Mouse (Mus musculus) heart, embryonic 14.5 days (tissue): ENCODE results near the gene Sbds. TPM values are rescaled to one million over a fixed set of nuclear protein-coding genes. Genes with fewer than 3 reads are reported as not detected.
A peak's percentile ranks its signal among the peaks of the same experiment; 100 is the strongest.

Experiments
- ATAC-seq: fragments of 200-750 bp; cut with Nextera tagmentation; 2 replicates; pipeline ENCODE4 v1.8.0; 2017; ENCODE audit warnings: low read depth, moderate TSS enrichment; ENCODE audit not compliant: insufficient number of reproducible peaks, insufficient read depth, low FRiP score
- H3K27ac ChIP-seq, 2 experiments: fragments of 200-500 bp in 1 of 2; fragments of 300-500 bp in 1 of 2; sonication (generic) in 1 of 2; replicated peaks in 1 of 2; 2 replicates each; pipeline ENCODE4 v1.5.1; 2012 to 2014; ENCODE audit warnings: low read depth in 2 of 2, low read length in 2 of 2, control low read depth in 1 of 2, mild to moderate bottlenecking in 1 of 2, mixed read lengths in 1 of 2; ENCODE audit not compliant: control insufficient read depth in 1 of 2, insufficient read depth in 1 of 2
- H3K27me3 ChIP-seq: fragments of 300-500 bp; sonication (generic); 2 replicates; pipeline ENCODE4 v1.6.1; 2014; ENCODE audit warnings: mild to moderate bottlenecking, low read length, control low read depth; ENCODE audit not compliant: control insufficient read depth, insufficient read depth
- H3K36me3 ChIP-seq: fragments of 300-500 bp; sonication (generic); 2 replicates; pipeline ENCODE4 v1.6.1; 2014; ENCODE audit warnings: mild to moderate bottlenecking, control low read depth, low read length, mixed read lengths; ENCODE audit not compliant: control insufficient read depth, insufficient read depth
- H3K4me1 ChIP-seq, 2 experiments: fragments of 200-500 bp in 1 of 2; fragments of 300-500 bp in 1 of 2; sonication (generic) in 1 of 2; 2 replicates each; pipeline ENCODE4 v1.6.1; 2012 to 2014; ENCODE audit warnings: low read length in 2 of 2, control low read depth in 1 of 2, mixed read lengths in 1 of 2; ENCODE audit not compliant: control insufficient read depth in 2 of 2, insufficient read depth in 2 of 2
- H3K4me2 ChIP-seq: fragments of 300-500 bp; sonication (generic); 2 replicates; pipeline ENCODE4 v1.6.1; 2014; ENCODE audit warnings: mild to moderate bottlenecking, low read length
- H3K4me3 ChIP-seq, 2 experiments: fragments of 200-500 bp in 1 of 2; fragments of 300-500 bp in 1 of 2; sonication (generic) in 1 of 2; 2 replicates each; pipeline ENCODE4 v1.5.1; 2012 to 2014; ENCODE audit warnings: low read length in 2 of 2, mild to moderate bottlenecking in 2 of 2, control low read depth in 1 of 2, low read depth in 1 of 2, moderate library complexity in 1 of 2; ENCODE audit not compliant: control insufficient read depth in 1 of 2, insufficient read depth in 1 of 2
- H3K9ac ChIP-seq: fragments of 300-500 bp; sonication (generic); 2 replicates; pipeline ENCODE4 v1.6.1; 2014; ENCODE audit warnings: mild to moderate bottlenecking, low read length
- H3K9me3 ChIP-seq: fragments of 300-500 bp; sonication (generic); 2 replicates; pipeline ENCODE4 v1.6.1; 2016; ENCODE audit warnings: low read length, control low read depth; ENCODE audit not compliant: control insufficient read depth
- WGBS: fragments of 180-500 bp; shearing (Covaris S2); extraction: QIAGEN DNeasy Blood & Tissue Kit; methylation state at CpG from one replicate; pipeline ENCODE4 v1.1.7; 2014; 5-methylcytosine and 5-hydroxymethylcytosine counted together
- polyA plus RNA-seq: library from polyadenylated mRNA; unstranded; fragments of >200 nt; fragmentation: Nextera tagmentation; extraction: Ambion mirVana; gene quantifications from 2 replicates; pipeline ENCODE4 v1.2.1, GENCODE M21; 2014

The Sbds gene
- polyA plus RNA-seq, 1 experiment from 2014 or later = 52.4 TPM

DNA sequence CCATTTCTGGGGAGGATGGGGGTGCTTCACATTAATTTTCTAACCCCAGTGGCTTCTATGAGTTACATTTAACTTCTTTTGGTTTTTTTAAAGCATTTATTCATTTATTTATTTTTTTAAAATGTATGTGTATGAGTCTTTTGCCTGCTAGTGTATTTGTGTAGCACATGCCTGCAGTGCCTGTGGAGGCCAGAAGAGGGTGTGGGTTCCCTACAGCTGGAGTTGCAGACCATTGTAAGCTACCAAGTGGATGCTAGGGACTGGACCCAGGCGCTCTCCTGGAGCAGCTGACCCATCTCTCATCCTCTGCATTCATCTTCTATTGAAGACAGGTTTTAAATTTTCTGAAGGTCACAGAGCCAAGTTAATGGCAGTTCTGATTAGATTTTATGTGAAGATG is 17.0 kb upstream of the Sbds start:
- no peak for ATAC-seq
- Histone ChIP-seq H3K36me3 (peaks cover 71% of the 10 kb centered on the region), H3K9me3 (no peaks in the 10 kb centered on the region), H3K4me1 (no peaks in the 10 kb centered on the region), H3K4me2 (no peak overlapping the region), H3K27ac (no peak overlapping the region), H3K27me3 (no peaks in the 10 kb centered on the region), H3K4me3 (no peak overlapping the region), H3K9ac (no peak overlapping the region)
- WGBS = 91% methylated on average over 1 of the region's 1 CpGs

DNA sequence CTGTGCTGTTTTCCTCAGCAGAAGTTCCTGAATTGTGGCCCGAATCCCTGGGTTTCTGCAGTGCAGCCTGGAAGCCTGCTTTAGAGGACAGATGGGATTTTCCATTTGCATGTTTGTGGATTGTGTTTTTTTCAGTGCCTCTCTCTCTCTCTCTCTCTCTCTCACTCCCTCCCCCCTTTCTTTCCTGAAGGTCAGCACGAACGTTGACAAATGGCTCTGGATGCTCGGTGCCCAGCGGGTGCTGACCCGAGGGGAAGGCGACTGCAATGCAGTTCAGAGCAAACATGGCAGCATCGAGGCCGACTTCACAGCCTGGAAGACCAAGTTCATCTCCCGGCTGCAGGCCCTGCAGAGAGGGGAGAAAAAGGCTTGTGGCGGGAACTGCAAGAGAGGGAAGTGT is 13.6 kb upstream of the Sbds start:
- ATAC-seq = no peak
- 78% methylated on average over 11 of the region's 11 CpGs for WGBS
- H3K9me3 ChIP-seq = no peaks in the 10 kb centered on the region
- no peak overlapping the region for H3K27ac ChIP-seq
- no peak overlapping the region for H3K4me2 ChIP-seq
- H3K9ac ChIP-seq = no peak overlapping the region
- peaks cover 74% of the 10 kb centered on the region for H3K36me3 ChIP-seq
- no peaks in the 10 kb centered on the region for H3K27me3 ChIP-seq
- H3K4me1 ChIP-seq = no peaks in the 10 kb centered on the region
- H3K4me3 ChIP-seq = no peak overlapping the region

DNA sequence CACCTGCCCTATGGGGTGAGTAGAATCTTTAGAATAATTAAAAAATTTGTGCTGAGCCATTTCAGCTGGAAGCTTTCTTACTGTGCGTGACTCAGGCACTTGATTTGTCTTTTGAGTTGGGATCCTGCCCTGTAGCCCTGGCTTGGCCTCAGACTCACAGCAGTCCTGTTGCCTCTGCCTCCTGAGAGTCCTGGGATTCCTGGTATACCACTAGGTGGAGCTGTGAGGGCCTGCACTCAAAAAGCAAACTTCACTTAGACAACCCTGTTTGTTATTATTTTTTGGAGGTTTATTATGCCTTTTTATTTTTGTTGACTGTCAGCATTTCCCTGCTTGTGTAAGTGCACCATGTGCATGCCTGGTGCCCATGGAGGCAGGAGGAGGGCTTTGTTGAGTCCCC is 12.0 kb upstream of the Sbds start:
- no peak overlapping the region for H3K4me2 ChIP-seq
- 96% methylated on average over 1 of the region's 1 CpGs for WGBS
- no peaks in the 10 kb centered on the region for H3K27me3 ChIP-seq
- ATAC-seq = no peak
- H3K9me3 ChIP-seq = no peaks in the 10 kb centered on the region
- H3K27ac ChIP-seq = no peak overlapping the region
- no peak overlapping the region for H3K9ac ChIP-seq
- peaks cover 76% of the 10 kb centered on the region for H3K36me3 ChIP-seq
- H3K4me1 ChIP-seq = no peaks in the 10 kb centered on the region
- no peak overlapping the region for H3K4me3 ChIP-seq

DNA sequence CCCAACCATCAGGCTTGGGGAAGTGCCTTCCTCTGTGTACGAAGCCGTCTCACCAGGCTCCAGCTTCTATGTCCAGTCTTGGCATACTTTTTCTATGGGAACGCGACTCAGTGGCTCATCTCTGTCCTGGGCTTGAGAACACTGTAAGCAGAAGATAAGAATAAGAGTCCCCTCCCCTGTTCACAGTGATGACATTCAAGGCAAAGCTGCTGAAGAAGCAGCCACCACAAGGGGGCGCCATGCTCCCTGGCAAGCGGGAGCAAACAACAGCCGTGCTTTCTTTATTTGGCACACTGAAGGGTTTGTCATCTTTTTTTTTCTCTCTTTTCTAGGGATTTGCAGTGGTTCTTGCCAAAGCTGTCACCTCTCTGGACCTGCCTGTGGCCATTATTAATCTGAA is 11.3 kb upstream of the Sbds start:
- no peaks in the 10 kb centered on the region for H3K27me3 ChIP-seq
- H3K9me3 ChIP-seq = no peaks in the 10 kb centered on the region
- H3K27ac ChIP-seq = no peak overlapping the region
- H3K4me1 ChIP-seq = no peaks in the 10 kb centered on the region
- WGBS = 83% methylated on average over 7 of the region's 7 CpGs
- H3K9ac ChIP-seq = no peak overlapping the region
- no peak overlapping the region for H3K4me3 ChIP-seq
- no peak for ATAC-seq
- H3K36me3 ChIP-seq = peaks cover 72% of the 10 kb centered on the region
- H3K4me2 ChIP-seq = no peak overlapping the region

DNA sequence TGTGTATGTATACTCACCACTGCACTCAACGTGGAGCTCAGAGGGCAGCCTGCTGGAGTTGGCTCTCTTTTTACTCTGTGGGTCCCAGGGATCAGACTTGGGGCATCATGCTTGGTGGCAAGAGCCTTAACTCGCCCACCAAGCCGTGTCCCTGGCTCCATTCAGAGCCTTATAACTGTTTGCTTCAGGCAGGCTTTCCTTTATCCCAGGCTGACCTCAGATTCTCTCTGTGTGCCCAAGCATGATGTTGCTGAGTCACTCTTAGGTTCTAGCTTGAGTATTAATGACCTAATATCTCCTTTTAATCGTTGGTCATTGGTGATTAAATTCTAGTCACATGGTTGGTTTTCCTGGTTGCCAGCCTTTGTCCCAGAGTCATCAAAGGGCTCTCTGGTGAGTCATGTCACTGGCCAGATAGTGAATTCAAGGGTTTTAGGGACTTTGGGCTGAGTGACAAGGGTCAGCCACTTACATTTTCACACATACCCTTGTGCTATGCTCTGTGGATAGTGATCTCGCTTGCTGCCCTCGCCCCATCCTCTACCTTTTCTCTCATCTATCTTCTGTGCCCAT is 9.2 kb upstream of the Sbds start:
- no peak overlapping the region for H3K4me2 ChIP-seq
- 91% methylated on average over 6 of the region's 6 CpGs for WGBS
- no peaks in the 10 kb centered on the region for H3K4me1 ChIP-seq
- H3K9me3 ChIP-seq = no peaks in the 10 kb centered on the region
- no peak overlapping the region for H3K27ac ChIP-seq
- H3K9ac ChIP-seq = no peak overlapping the region
- no peaks in the 10 kb centered on the region for H3K27me3 ChIP-seq
- H3K36me3 ChIP-seq = peaks cover 60% of the 10 kb centered on the region
- ATAC-seq = no peak
- H3K4me3 ChIP-seq = no peak overlapping the region

DNA sequence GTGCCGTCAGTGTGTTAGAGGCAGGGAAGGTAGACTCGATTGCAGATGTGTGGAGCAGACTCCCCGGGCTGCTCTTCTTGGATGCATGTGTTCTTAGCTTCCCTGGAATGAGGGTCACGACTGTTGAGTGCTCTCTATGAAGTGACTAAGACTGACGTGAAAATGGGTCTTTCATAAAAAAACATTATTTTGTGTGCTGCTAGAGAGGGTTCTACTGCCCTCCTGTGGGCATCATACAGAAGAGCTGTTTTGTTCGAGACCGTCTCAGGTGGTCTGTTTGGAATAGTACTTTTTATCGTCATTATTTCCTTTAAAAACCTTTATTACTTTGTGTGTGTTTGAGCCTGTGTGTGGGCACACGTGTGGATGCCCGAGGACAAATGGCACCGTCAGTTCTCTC is 8.1 kb upstream of the Sbds start:
- Histone ChIP-seq H3K4me2 (no peak overlapping the region), H3K4me1 (no peaks in the 10 kb centered on the region), H3K9ac (no peak overlapping the region), H3K27me3 (no peaks in the 10 kb centered on the region), H3K9me3 (no peaks in the 10 kb centered on the region), H3K36me3 (peaks cover 52% of the 10 kb centered on the region), H3K27ac (no peak overlapping the region), H3K4me3 (no peak overlapping the region)
- WGBS = 74% methylated on average over 11 of the region's 11 CpGs
- no peak for ATAC-seq

DNA sequence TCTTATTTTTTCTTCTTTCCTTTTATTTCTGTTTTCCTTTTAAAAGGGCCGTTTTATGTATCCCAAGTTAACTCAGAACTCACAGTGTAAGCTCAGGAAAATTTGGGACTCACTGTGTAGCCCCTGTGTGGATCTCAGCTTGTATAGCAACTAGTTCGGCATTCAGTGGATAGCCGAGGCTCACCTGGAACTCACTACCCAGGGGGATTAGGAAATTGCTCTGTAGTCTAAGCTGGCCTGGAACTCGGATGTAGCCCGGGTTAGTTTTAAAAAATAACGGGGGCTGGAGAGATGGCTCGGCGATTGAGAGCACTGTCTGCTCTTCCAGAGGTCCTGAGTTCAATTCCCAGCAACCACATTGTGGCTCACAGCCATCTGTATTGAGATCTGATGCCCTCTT is 2.0 kb upstream of the Sbds start:
- no peak for ATAC-seq
- peaks cover 23% of the 10 kb centered on the region for H3K36me3 ChIP-seq
- H3K9ac ChIP-seq = peak overlapping the region; percentile 89
- WGBS = 7% methylated on average over 8 of the region's 8 CpGs
- no peaks in the 10 kb centered on the region for H3K9me3 ChIP-seq
- H3K27ac ChIP-seq = peak overlapping the region; percentile 71 to 94; a peak in 3 of 4 replicates
- peaks cover 0 to 15% of the 10 kb centered on the region in 2 experiments; a peak in 2 of 4 replicates for H3K4me1 ChIP-seq
- H3K4me2 ChIP-seq = peak overlapping the region; percentile 77
- H3K4me3 ChIP-seq = peak overlapping the region; percentile 76 to 97
- no peaks in the 10 kb centered on the region for H3K27me3 ChIP-seq

DNA sequence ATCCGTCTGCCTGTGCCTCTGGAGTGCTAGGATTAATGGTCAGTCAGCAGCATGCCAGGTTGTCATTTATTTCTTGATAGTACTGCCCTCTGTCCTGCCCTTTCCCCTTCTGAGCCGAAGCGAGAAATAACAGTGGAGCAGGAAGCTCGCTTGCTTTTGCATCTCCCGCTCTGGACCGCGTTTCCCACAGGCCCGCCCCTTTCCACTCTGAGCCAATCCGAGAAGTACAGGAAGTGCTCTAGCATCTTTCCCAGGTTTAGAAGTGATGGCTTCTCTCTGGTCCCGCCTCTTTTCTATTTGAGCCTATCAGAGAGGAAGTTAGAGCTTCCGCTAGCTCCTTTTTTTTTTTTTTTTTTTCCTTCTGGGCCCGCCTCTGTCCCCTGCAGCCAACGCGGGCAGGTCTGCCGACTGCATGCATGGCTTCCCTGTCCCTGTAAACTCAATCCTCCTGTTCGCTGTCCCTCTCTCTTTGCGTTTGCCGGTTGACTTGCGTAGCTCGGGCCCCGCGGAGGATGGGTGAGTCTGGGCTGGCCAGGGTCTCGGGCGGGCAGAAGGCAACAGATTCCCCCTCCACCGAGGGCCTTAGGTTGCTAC is 1.4 kb upstream of the Sbds start:
- H3K27ac ChIP-seq = peak overlapping the region; percentile 79 to 94
- ATAC-seq = peak; percentile 90
- H3K9ac ChIP-seq = peak overlapping the region; percentile 89
- peak overlapping the region; percentile 77 for H3K4me2 ChIP-seq
- under 1% methylated on average over 25 of the region's 25 CpGs for WGBS
- no peaks in the 10 kb centered on the region for H3K9me3 ChIP-seq
- peaks cover 0 to 15% of the 10 kb centered on the region in 2 experiments; a peak in 2 of 4 replicates for H3K4me1 ChIP-seq
- peaks cover 25% of the 10 kb centered on the region for H3K36me3 ChIP-seq
- H3K4me3 ChIP-seq = peak overlapping the region; percentile 76 to 97
- no peaks in the 10 kb centered on the region for H3K27me3 ChIP-seq
